In genomic region chr13:24639215-24640165, GRCm38 (mm10) we compare ENCODE assay signal across 8 mouse cellular contexts. TPM values are rescaled to one million over a fixed set of nuclear protein-coding genes. Genes with fewer than 3 reads are reported as not detected.
DNase-seq lines count a peak whose midpoint lies in the region; ATAC-seq and TF ChIP-seq lines count a peak whose summit lies in the region.

No protein-coding gene starts in this region.

- H3K27ac ChIP-seq in brown adipose tissue, adult 24 weeks (replicated peaks; ENCODE audit: low read depth, low read length): peak overlapping the region; percentile 11; the same call in 1 of the 2 replicates
- H3K27ac ChIP-seq in lung, postnatal 0 days (ENCODE audit: low read length): no peak overlapping the region
- no peak overlapping the region for H3K27ac ChIP-seq in stomach, embryonic 16.5 days (ENCODE audit: low read length)

- H3K9ac ChIP-seq in lung, postnatal 0 days (replicated peaks; ENCODE audit: low read depth): no peak overlapping the region; the same call in 1 of the 2 replicates
- H3K9ac ChIP-seq in stomach, embryonic 16.5 days (ENCODE audit: low read length): peak overlapping the region; percentile 72

- H3K27me3 ChIP-seq in lung, postnatal 0 days (replicated peaks; ENCODE audit: insufficient read depth, low read length): no peaks in the 10 kb centered on the region
- H3K27me3 ChIP-seq in stomach, embryonic 16.5 days (ENCODE audit: control insufficient read depth, insufficient read depth, low read length): no peaks in the 10 kb centered on the region

- 13% methylated on average over 22 of the region's 22 CpGs for WGBS in lung, postnatal 0 days
- 19% methylated on average over 22 of the region's 22 CpGs for WGBS in stomach, embryonic 16.5 days

- ATAC-seq in lung, postnatal 0 days: 0 out of 2 replicates have a peak, but pooled peaks have one; percentile 7
- ATAC-seq in stomach, embryonic 16.5 days (ENCODE audit: insufficient read depth, low FRiP score): peak; percentile 36

- no peaks in the 10 kb centered on the region for H3K9me3 ChIP-seq in lung, postnatal 0 days (ENCODE audit: low read length)
- H3K9me3 ChIP-seq in stomach, embryonic 16.5 days (replicated peaks; ENCODE audit: control insufficient read depth, low read length): no peaks in the 10 kb centered on the region

- H3K4me3 ChIP-seq in brown adipose tissue, adult 24 weeks (ENCODE audit: insufficient read depth, low read depth, low read length): peak overlapping the region; percentile 71
- peak overlapping the region; percentile 54 for H3K4me3 ChIP-seq in lung, postnatal 0 days (ENCODE audit: low read depth, low read length)
- peak overlapping the region; percentile 68 for H3K4me3 ChIP-seq in stomach, embryonic 16.5 days (replicated peaks; ENCODE audit: low read length)

- TF ChIP-seq CTCF in lung, postnatal 0 days (IDR thresholded peaks at IDR 0.05): no peak

- H3K4me2 ChIP-seq in lung, postnatal 0 days (replicated peaks; ENCODE audit: low read depth, low read length): peak overlapping the region; percentile 99
- H3K4me2 ChIP-seq in stomach, embryonic 16.5 days (ENCODE audit: low read depth, low read length): peak overlapping the region; percentile 98

- TF ChIP-seq EP300 in lung, postnatal 0 days (IDR thresholded peaks at IDR 0.05): no peak

- peaks cover 16% of the 10 kb centered on the region for H3K4me1 ChIP-seq in brown adipose tissue, adult 24 weeks (ENCODE audit: control insufficient read depth, insufficient read depth, insufficient read length, low read length)
- H3K4me1 ChIP-seq in lung, postnatal 0 days (ENCODE audit: insufficient read depth, low read depth, low read length): peaks cover 9% of the 10 kb centered on the region; the same call in 1 of the 2 replicates
- peaks cover 5% of the 10 kb centered on the region; the same call in 1 of the 2 replicates for H3K4me1 ChIP-seq in stomach, embryonic 16.5 days (ENCODE audit: control insufficient read depth, insufficient read depth, low read length)

- peak; percentile 17 for DNase-seq in gastrocnemius, postnatal 10 days
- DNase-seq in gastrocnemius, postnatal 4 days (ENCODE audit: low spot score in 2 of 2): no peak
- DNase-seq in CD4-positive helper T cell, adult 2 months (ENCODE audit: low read depth, low spot score): peak; percentile 89
- DNase-seq in heart, postnatal 4 days: peak; percentile 53
- no peak for DNase-seq in lung, postnatal 0 days (ENCODE audit: low spot score)
- no peak for DNase-seq in urinary bladder, adult 18-20 months (ENCODE audit: low spot score in 2 of 2)

- H3K36me3 ChIP-seq in lung, postnatal 0 days (ENCODE audit: insufficient read depth, low read length): no peaks in the 10 kb centered on the region
- no peaks in the 10 kb centered on the region for H3K36me3 ChIP-seq in stomach, embryonic 16.5 days (ENCODE audit: control insufficient read depth, insufficient read depth, low read length)

RNA-seq across cellular contexts. Expression of gene Ripor2, which starts 57.5 kb away (rescaled TPM):
- total RNA-seq in gastrocnemius, postnatal 10 days (2021): 10 to 100 TPM; 10.2 to 11.9 TPM
- total RNA-seq in gastrocnemius, postnatal 4 days (2021): 10 to 100 TPM; 14.7 to 17.8 TPM
- 3.8 and 7.8 TPM in 2 replicates for polyA plus RNA-seq in brown adipose tissue, adult 24 weeks (2012; ENCODE audit: insufficient read depth, insufficient read length, missing spikeins)
- total RNA-seq in heart, postnatal 4 days (2021): 10 to 100 TPM; 25.4 to 27.5 TPM
- 3.1 and 3.9 TPM in 2 replicates for polyA plus RNA-seq in lung, postnatal 0 days (2015; fragmentation: Nextera tagmentation; extraction: Ambion mirVana)
- polyA plus RNA-seq in stomach, embryonic 16.5 days (2015; fragmentation: Nextera tagmentation; extraction: Ambion mirVana): 3.6 and 4.3 TPM in 2 replicates

Comparison
In these comparisons a context has a peak if more than half of its experiments do, and no peak if none do; other contexts are left out.
1. DNase-seq: peak in gastrocnemius, postnatal 10 days (single experiment), CD4-positive helper T cell, adult 2 months (single experiment) and heart, postnatal 4 days (single experiment); none in gastrocnemius, postnatal 4 days (0 of 2), lung, postnatal 0 days (single experiment) and urinary bladder, adult 18-20 months (0 of 2).
2. Peak in every context shown above with its lines, with median percentiles within 50 percentile points of each other: H3K4me3 ChIP-seq.